Mouse (Mus musculus): Measurements from ENCODE around the gene Tex45.

DNA sequence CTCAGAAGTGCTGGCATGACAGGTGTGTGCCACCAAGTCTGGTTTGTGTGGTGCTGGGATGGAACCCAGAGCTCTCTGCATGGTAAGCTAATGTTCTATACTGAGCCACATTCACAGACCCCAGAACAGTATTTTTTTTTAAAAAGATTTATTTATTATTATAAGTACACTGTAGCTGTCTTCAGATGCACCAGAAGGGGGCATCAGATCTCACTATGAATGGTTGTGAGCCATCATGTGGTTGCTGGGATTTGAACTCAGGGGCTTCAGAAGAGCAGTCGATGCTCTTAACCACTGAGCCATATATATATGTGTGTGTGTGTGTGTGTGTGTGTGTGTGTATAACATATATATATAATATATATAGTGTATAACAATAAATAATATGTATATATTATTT, 1.8 kb upstream of the Tex45 start:
- TF ChIP-seq JUND (IDR thresholded peaks at IDR 0.05; ENCODE audit: low read depth, low read length): no peak
- no peak for TF ChIP-seq GATA1 (IDR thresholded peaks at IDR 0.05; ENCODE audit: low read depth, low read length)
- TF ChIP-seq BHLHE40 (IDR thresholded peaks at IDR 0.05; ENCODE audit: borderline replicate concordance, low read depth, low read length): no peak
- no peak for TF ChIP-seq EP300 (IDR thresholded peaks at IDR 0.05; ENCODE audit: low read depth in 1 of 2, low read length in 2 of 2)
- no peak for TF ChIP-seq POLR2A (IDR thresholded peaks at IDR 0.05; ENCODE audit: control insufficient read depth in 1 of 2, insufficient read depth in 1 of 2, low read depth in 1 of 2, low read length in 2 of 2, poor library complexity in 1 of 2)
- TF ChIP-seq CTCF (IDR thresholded peaks at IDR 0.05 in 2 of 3, conservative IDR thresholded peaks at IDR 0.05 in 1 of 3; ENCODE audit: control insufficient read depth in 1 of 3, insufficient read depth in 1 of 3, low read depth in 2 of 3, low read length in 3 of 3, poor library complexity in 1 of 3, severe bottlenecking in 1 of 3): peak in 2 of 3 experiments; percentile 13 to 41; a peak in 2 of 6 replicates
- TF ChIP-seq USF2 (IDR thresholded peaks at IDR 0.05; ENCODE audit: borderline replicate concordance in 1 of 2, insufficient read depth in 1 of 2, low read depth in 1 of 2, low read length in 2 of 2): no peak
- no peak for TF ChIP-seq UBTF (IDR thresholded peaks at IDR 0.05; ENCODE audit: borderline replicate concordance, insufficient read depth, low read depth, low read length)
- TF ChIP-seq ZC3H11A (IDR thresholded peaks at IDR 0.05; ENCODE audit: low read depth, low read length): peak; percentile 47
- no peak for TF ChIP-seq MAX (IDR thresholded peaks at IDR 0.05; ENCODE audit: low read length)
- no peak for TF ChIP-seq MAFK (IDR thresholded peaks at IDR 0.05; ENCODE audit: borderline replicate concordance, low read depth, low read length)

Data from MEL (cell line).